Mouse (Mus musculus) heart, embryonic 11.5 days (tissue): ENCODE data around the gene Als2cr12. TPM values are rescaled to one million over a fixed set of nuclear protein-coding genes. Genes with fewer than 3 reads are reported as not detected.

Experiments
- ATAC-seq: fragments of 200-750 bp; cut with Nextera tagmentation; replicated peaks from 2 replicates; pipeline ENCODE4 v1.8.0; 2017; ENCODE audit warnings: moderate library complexity; ENCODE audit not compliant: insufficient number of reproducible peaks, low FRiP score, low TSS enrichment
- H3K27ac ChIP-seq: fragments of 300-500 bp; sonication (generic); 2 replicates; pipeline ENCODE4 v1.5.1; 2014; ENCODE audit warnings: mild to moderate bottlenecking, low read depth, low read length
- H3K27me3 ChIP-seq: fragments of 300-500 bp; sonication (generic); 2 replicates; pipeline ENCODE4 v1.6.1; 2014; ENCODE audit warnings: mild to moderate bottlenecking, low read length, mixed read lengths; ENCODE audit not compliant: control insufficient read depth, insufficient read depth
- H3K36me3 ChIP-seq: fragments of 300-500 bp; sonication (generic); 2 replicates; pipeline ENCODE4 v1.6.1; 2014; ENCODE audit warnings: mild to moderate bottlenecking, low read length, moderate library complexity, mixed read lengths; ENCODE audit not compliant: control insufficient read depth, insufficient read depth
- H3K4me1 ChIP-seq: fragments of 300-500 bp; sonication (generic); 2 replicates; pipeline ENCODE4 v1.6.1; 2014; ENCODE audit warnings: low read length; ENCODE audit not compliant: control insufficient read depth, insufficient read depth
- H3K4me2 ChIP-seq: fragments of 300-500 bp; sonication (generic); 2 replicates; pipeline ENCODE4 v1.6.1; 2014; ENCODE audit warnings: mild to moderate bottlenecking, moderate library complexity
- H3K4me3 ChIP-seq: fragments of 300-500 bp; sonication (generic); 2 replicates; pipeline ENCODE4 v1.5.1; 2014; ENCODE audit warnings: low read depth, low read length
- H3K9ac ChIP-seq: fragments of 300-500 bp; sonication (generic); 2 replicates; pipeline ENCODE4 v1.6.1; 2014; ENCODE audit warnings: mild to moderate bottlenecking, low read depth, low read length, moderate library complexity
- H3K9me3 ChIP-seq: fragments of 300-500 bp; sonication (generic); replicated peaks from 2 replicates; pipeline ENCODE4 v1.6.1; 2016; ENCODE audit warnings: low read length; ENCODE audit not compliant: control insufficient read depth
- WGBS: fragments of 180-500 bp; shearing (Covaris S2); extraction: QIAGEN DNeasy Blood & Tissue Kit; methylation state at CpG from one replicate; pipeline ENCODE4 v1.1.7; 2014; ENCODE audit not compliant: insufficient replicate concordance; 5-methylcytosine and 5-hydroxymethylcytosine counted together
- polyA plus RNA-seq: library from polyadenylated mRNA; unstranded; fragments of >200 nt; fragmentation: Nextera tagmentation; extraction: Ambion mirVana; gene quantifications from 2 replicates; pipeline ENCODE4 v1.2.1, GENCODE M21; 2014

The Als2cr12 gene
- polyA plus RNA-seq, 1 experiment from 2014 or later = not detected

DNA sequence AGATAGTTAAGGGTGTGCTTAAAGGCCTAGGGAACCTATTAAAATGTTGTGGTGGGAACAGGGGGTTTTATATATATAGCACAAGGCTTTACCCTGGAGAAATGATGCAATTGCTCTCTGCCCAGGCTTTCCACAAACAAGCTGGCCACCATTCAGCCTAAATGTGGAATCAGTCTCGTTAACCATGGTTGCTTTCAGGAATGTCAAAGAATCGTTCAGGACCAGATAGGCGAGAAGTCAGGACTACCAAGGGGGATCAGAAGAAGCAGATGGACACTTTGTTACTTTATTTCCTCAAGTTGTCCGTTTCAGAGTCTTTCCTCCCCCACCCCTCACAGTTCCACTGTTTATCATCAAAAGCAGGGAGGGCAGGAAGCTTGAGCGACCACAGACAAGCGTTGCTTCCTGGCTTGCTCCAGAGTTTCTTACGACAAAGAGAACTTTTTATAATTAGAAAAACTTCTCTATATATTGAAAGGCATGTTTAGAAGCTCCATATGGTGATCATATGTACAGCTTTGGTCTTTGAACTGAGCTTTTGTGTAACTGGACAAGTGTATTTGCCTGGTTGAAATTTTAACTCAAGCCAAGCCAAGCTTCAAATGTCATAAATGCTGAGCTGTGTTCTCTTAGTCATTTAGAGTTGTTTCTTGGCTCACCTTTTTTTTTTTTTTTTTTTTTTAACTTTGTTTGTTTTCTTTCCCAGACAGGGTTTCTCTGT lies 20.5 kb upstream of the Als2cr12 start:
- ATAC-seq = no peak
- Histone ChIP-seq H3K27ac (0 out of 2 replicates have a peak overlapping the region, but pooled peaks have one; percentile 50), H3K4me2 (peak overlapping the region; percentile 42), H3K36me3 (peaks cover 6% of the 10 kb centered on the region), H3K9me3 (no peaks in the 10 kb centered on the region), H3K4me1 (0 out of 2 replicates have a peak, but pooled peaks cover 3% of the 10 kb centered on the region), H3K9ac (no peak overlapping the region), H3K4me3 (no peak overlapping the region), H3K27me3 (no peaks in the 10 kb centered on the region)
- 46% methylated on average over 7 of the region's 7 CpGs for WGBS

DNA sequence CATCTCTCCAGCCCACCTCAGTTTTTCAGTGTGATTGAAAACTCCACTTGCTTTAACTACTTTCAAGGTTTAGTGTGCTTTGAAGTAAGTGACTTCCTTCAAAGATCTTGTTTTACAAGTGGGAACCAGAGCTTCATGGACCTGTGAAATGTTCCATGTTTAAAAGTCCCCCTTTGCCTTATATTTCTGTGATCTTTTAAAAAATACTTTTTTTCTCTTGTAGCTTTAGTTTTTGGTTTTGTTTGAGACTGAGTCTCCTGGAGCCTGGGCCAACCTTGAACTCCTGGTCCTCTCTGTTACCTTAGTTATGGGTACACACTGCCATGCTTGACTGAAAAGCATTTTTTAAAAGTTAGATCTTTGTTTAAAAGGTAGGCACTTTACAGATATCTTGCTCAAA lies 19.7 kb upstream of the Als2cr12 start:
- Histone ChIP-seq H3K9ac (no peak overlapping the region), H3K4me3 (no peak overlapping the region), H3K9me3 (no peaks in the 10 kb centered on the region), H3K27ac (no peak overlapping the region), H3K4me1 (0 out of 2 replicates have a peak, but pooled peaks cover 3% of the 10 kb centered on the region), H3K27me3 (no peaks in the 10 kb centered on the region), H3K36me3 (peaks cover 6% of the 10 kb centered on the region), H3K4me2 (peak overlapping the region; percentile 42)
- no peak for ATAC-seq

DNA sequence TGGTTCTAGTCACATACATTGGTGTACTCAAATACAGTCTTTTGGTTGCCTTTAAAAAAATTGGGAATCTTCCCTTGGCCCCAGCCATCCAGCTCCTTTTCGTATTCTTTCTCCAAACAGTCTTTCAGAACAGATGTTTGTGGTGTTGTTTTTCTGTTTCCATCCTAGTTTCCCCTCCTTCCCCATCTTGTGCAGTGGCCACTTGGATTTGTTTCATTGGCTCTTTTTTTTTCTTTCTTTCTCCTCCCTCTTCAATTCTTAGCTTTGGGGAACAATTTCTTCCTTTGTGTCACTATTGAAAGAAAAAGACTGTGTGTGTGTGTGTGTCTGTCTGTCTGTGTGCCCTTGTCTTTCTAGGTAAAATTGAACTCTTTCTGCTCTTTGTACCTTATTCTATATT lies 18.6 kb upstream of the Als2cr12 start:
- no peaks in the 10 kb centered on the region for H3K9me3 ChIP-seq
- 0 out of 2 replicates have a peak, but pooled peaks cover 3% of the 10 kb centered on the region for H3K4me1 ChIP-seq
- H3K4me3 ChIP-seq = peak overlapping the region; percentile 62
- no peaks in the 10 kb centered on the region for H3K27me3 ChIP-seq
- H3K27ac ChIP-seq = peak overlapping the region; percentile 99; the same call in 1 of the 2 replicates
- 58% methylated on average over 1 of the region's 1 CpGs for WGBS
- H3K36me3 ChIP-seq = peaks cover 6% of the 10 kb centered on the region
- no peak for ATAC-seq
- peak overlapping the region; percentile 81 for H3K9ac ChIP-seq
- peak overlapping the region; percentile 71 for H3K4me2 ChIP-seq

DNA sequence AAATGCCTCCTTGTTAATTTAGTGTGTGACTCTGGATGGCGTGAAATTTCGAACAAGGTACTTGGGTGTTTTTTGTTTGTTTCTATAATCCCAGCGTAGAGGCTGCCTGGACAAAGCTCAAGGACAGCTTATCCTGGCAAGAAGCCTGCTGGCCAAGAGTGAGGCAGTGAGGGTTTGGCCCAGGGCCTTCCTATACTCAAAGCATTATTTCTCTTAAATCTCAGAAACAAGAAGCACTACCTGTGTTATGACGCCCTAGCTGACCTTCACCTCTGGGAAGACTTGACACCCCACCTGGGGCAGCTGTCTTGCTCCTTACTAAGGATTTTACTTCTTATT lies 18.1 kb upstream of the Als2cr12 start:
- H3K36me3 ChIP-seq = peaks cover 6% of the 10 kb centered on the region
- WGBS = 46% methylated on average over 4 of the region's 4 CpGs
- peak overlapping the region; percentile 71 for H3K4me2 ChIP-seq
- H3K27me3 ChIP-seq = no peaks in the 10 kb centered on the region
- peak overlapping the region; percentile 99 for H3K27ac ChIP-seq
- H3K4me1 ChIP-seq = 0 out of 2 replicates have a peak, but pooled peaks cover 3% of the 10 kb centered on the region
- no peak for ATAC-seq
- H3K9ac ChIP-seq = peak overlapping the region; percentile 81
- H3K4me3 ChIP-seq = peak overlapping the region; percentile 62
- H3K9me3 ChIP-seq = no peaks in the 10 kb centered on the region

DNA sequence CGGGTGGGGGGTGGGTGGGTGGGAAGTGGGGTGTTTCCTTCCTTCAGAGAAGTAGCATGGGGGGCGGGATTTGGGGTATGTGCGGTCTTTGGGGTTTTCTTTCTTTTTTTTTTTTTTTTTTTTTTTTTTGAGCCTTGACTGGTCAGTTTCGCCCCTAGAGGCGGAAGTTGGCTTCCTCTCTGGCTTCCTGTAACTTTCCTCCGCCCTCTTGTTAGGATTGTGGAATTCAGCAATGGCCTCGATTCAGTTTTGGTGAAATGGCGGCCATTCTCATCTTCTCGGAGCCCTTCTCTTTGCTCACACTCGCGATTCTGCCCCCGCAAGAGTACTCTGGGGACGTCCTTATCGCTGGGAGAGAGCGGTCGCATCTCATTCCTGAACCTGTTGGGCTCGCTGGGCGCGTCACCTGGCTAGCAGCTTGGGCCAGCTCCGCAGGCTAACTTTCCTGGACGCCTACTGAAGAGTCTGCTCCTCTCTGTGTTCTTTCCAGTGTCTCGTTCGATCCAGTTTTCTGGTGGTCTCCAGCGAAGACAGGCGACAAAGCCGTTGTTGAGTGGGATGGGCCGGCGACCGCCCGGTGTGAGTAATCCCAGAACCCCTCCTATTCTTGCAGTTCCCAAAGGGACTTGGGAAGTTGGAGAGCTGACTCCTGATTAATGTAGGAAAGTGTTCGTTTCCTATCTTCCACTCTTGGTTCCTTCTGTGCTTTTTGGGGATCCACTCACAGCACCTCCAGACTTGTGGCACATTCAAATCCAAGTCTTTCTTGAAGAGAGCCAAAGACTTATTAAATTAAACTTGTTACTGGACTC lies 17.5 kb upstream of the Als2cr12 start:
- Histone ChIP-seq H3K27me3 (no peaks in the 10 kb centered on the region), H3K27ac (peak overlapping the region; percentile 99), H3K9me3 (no peaks in the 10 kb centered on the region), H3K4me2 (peak overlapping the region; percentile 71), H3K36me3 (peaks cover 6% of the 10 kb centered on the region), H3K4me1 (0 out of 2 replicates have a peak, but pooled peaks cover 3% of the 10 kb centered on the region), H3K9ac (peak overlapping the region; percentile 81), H3K4me3 (peak overlapping the region; percentile 62)
- WGBS = 5% methylated on average over 31 of the region's 31 CpGs
- ATAC-seq = 0 out of 2 replicates have a peak, but pooled peaks have one; percentile 18

DNA sequence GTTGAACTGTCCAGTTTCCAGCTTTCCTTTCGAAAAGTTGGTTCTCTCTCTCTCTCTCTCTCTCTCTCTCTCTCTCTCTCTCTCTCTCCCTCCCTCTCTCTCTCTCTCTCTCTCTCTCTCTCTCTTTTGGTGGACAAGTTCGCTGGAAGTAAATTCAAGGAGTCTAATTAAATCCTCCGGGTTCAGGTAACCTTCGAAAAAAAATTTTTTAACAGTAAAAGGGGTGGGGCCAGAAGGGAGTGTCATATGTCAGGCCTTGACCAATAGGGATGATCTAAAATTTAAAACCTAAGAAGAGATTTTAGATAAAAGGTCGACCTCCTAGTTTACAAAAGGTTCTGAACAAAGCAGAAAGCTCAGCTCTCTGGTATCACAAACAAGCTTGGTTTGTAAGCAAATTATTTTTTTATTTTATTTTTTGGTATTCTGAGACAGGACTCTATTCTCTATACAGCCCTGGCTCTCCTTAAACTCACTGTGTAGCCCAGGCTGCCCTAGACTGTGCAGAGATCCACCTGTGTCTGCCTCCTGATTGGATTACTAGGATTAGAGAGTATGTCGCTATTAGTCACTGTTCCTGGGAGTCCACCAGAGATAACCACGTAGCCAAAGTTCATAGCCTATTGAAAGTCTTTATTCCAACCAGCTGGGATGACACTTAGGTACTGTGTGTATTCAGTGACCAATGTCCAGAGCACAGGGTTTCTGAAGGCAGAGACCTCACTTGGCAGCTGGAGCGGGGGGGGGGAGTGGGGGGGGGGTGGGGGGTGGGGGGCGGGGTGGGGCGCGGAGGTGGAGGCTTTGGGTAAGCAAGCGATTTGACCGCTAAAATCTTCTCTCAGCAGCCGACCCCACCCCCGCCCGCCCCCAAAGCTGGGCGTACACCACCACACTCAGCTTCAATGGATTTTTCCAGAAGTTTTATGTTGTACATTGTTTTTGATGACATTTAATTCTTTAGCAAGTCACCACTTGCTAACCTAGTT lies 16.6 kb upstream of the Als2cr12 start:
- Histone ChIP-seq H3K27ac (peak overlapping the region; percentile 99), H3K36me3 (peaks cover 6% of the 10 kb centered on the region), H3K27me3 (no peaks in the 10 kb centered on the region), H3K4me3 (peak overlapping the region; percentile 62), H3K9me3 (no peaks in the 10 kb centered on the region), H3K4me1 (0 out of 2 replicates have a peak, but pooled peaks cover 3% of the 10 kb centered on the region), H3K4me2 (peak overlapping the region; percentile 71), H3K9ac (peak overlapping the region; percentile 92)
- peak; percentile 75 for ATAC-seq
- 1% methylated on average over 16 of the region's 17 CpGs for WGBS

DNA sequence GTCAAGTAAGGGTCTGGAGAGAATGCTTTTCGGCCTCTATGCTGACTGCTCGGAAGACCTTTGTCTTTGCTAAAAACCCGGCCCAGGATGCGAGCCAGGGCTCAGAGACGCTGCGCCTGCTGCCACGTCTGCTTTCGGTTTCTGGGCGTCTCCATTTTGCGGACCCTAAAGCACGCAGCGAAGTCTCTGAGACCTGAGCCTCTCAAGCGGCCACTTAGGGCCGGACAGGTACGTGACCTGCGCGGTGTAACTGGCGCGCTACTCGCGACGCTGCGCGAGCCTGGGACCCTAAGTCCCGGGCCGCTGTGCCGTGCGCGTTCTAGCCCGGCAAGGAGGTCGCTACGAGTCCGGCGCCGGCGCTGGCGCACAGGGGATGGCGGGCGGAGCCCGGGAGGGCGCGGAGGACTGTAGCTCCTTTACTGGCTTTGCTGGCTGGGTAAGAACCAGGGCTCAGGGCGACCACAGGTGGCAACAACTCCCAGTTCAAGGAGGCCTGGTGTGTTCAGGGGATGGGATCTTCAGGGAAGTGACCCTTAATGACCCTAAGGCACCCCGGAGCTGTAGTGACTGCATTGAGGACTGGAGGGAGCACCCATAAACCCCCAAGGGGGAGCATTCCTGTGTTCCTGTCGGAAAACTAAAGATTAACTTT lies 15.7 kb upstream of the Als2cr12 start, which contains the start of gene Cflar:
Cflar (plus strand) TSS at position 144 of the 652 bp plus-strand sequence.
- peak; percentile 76 for ATAC-seq
- peak within 1 kb of the TSS; percentile 99 for H3K27ac ChIP-seq
- H3K4me3 ChIP-seq = peak within 1 kb of the TSS; percentile 62
- peaks cover 6% of the 10 kb centered on the region for H3K36me3 ChIP-seq
- H3K9me3 ChIP-seq = no peaks in the 10 kb centered on the region
- H3K27me3 ChIP-seq = no peaks in the 10 kb centered on the region
- H3K9ac ChIP-seq = peak within 1 kb of the TSS; percentile 92
- peak within 1 kb of the TSS; percentile 71 for H3K4me2 ChIP-seq
- WGBS = under 1% methylated on average over 45 of the region's 45 CpGs
- 0 out of 2 replicates have a peak, but pooled peaks cover 3% of the 10 kb centered on the region for H3K4me1 ChIP-seq
